Mouse (Mus musculus) left cerebral cortex, adult 2 months (tissue): ENCODE measurements at regions not wholly inside any gene's neighbourhood (a gene's known extent, or its start where the extent isn't known, plus 50 kb on each side); places are given as distances from the start of the nearest gene placed in this dataset.

ENCODE experiments used
- DNase-seq, 2 experiments: peaks; one replicate each; pipeline ENCODE4 v3.0.0; 2021 to 2022; ENCODE audit warnings: low spot score in 2 of 2, mixed read lengths in 1 of 2; ENCODE audit errors: extremely low spot score in 1 of 2
- H3K27ac ChIP-seq: fragments of 200-600 bp; 2 replicates; pipeline ENCODE4 v1.8.1; 2022
- H3K4me3 ChIP-seq: fragments of 200-600 bp; 2 replicates; pipeline ENCODE4 v1.8.1; 2022
- CTCF ChIP-seq: fragments of 200-600 bp; IDR thresholded peaks from 2 replicates; pipeline ENCODE4 v1.8.1; 2022; ENCODE audit warnings: antibody characterized with exemption, mild to moderate bottlenecking, moderate library complexity
- intact Hi-C: fragments of 180-260 bp; cut with DNase I; formaldehyde crosslinking; loops from one replicate; pipeline ENCODE4 v1.15.1; 2025

- no peak overlapping the region for H3K4me3 ChIP-seq
- intact Hi-C loops: no loop called here
- TF ChIP-seq CTCF: no peak
- no peak overlapping the region for H3K27ac ChIP-seq
- no peak for DNase-seq
Observed at GRCm38 (mm10) chr9:30810290-30810689, 112.0 kb downstream of the Adamts15 start.

- no peak overlapping the region for H3K27ac ChIP-seq
- no peak for TF ChIP-seq CTCF
- intact Hi-C loops: no loop called here
- no peak overlapping the region for H3K4me3 ChIP-seq
- no peak for DNase-seq
Observed at GRCm38 (mm10) chr9:30808863-30809491, 113.3 kb downstream of the Adamts15 start.

- no peak for TF ChIP-seq CTCF
- DNase-seq: no peak
- intact Hi-C loops: no loop called here
- no peak overlapping the region for H3K4me3 ChIP-seq
- H3K27ac ChIP-seq: no peak overlapping the region
Observed at GRCm38 (mm10) chr9:30803755-30804532, 118.3 kb downstream of the Adamts15 start.

GRCm38 (mm10) chr9:30802826-30803225 is 119.4 kb downstream of the Adamts15 start:
- TF ChIP-seq CTCF: no peak
- Histone ChIP-seq H3K4me3 (no peak overlapping the region), H3K27ac (no peak overlapping the region)
- intact Hi-C loops: no loop called here
- DNase-seq: no peak

- Histone ChIP-seq H3K27ac (no peak overlapping the region), H3K4me3 (no peak overlapping the region)
- no peak for TF ChIP-seq CTCF
- DNase-seq: no peak
- intact Hi-C loops: no loop called here
Observed at GRCm38 (mm10) chr9:30794701-30795407, 127.4 kb downstream of the Adamts15 start.

GRCm38 (mm10) chr9:30781221-30781620 is 141.0 kb downstream of the Adamts15 start:
- no peak for DNase-seq
- no peak for TF ChIP-seq CTCF
- Histone ChIP-seq H3K27ac (no peak overlapping the region), H3K4me3 (no peak overlapping the region)
- intact Hi-C loops: no loop called here

- DNase-seq: no peak
- intact Hi-C loops: no loop called here
- Histone ChIP-seq H3K4me3 (no peak overlapping the region), H3K27ac (no peak overlapping the region)
- no peak for TF ChIP-seq CTCF
Observed at GRCm38 (mm10) chr9:30777816-30778215, 144.4 kb downstream of the Adamts15 start.

- H3K4me3 ChIP-seq: no peak overlapping the region
- intact Hi-C loops: no loop called here
- TF ChIP-seq CTCF: no peak
- no peak for DNase-seq
- H3K27ac ChIP-seq: no peak overlapping the region
Observed at GRCm38 (mm10) chr9:30775161-30775560, 147.1 kb downstream of the Adamts15 start.

- TF ChIP-seq CTCF: no peak
- H3K27ac ChIP-seq: no peak overlapping the region
- intact Hi-C loops: no loop called here
- no peak overlapping the region for H3K4me3 ChIP-seq
- no peak for DNase-seq
Observed at GRCm38 (mm10) chr9:30772456-30772855, 149.8 kb downstream of the Adamts15 start.

- intact Hi-C loops: no loop called here
- Histone ChIP-seq H3K4me3 (no peak overlapping the region), H3K27ac (no peak overlapping the region)
- no peak for TF ChIP-seq CTCF
- DNase-seq: no peak
Observed at GRCm38 (mm10) chr9:30770436-30771173, 151.6 kb downstream of the Adamts15 start.

- no peak for DNase-seq
- H3K4me3 ChIP-seq: no peak overlapping the region
- intact Hi-C loops: no loop called here
- no peak overlapping the region for H3K27ac ChIP-seq
- no peak for TF ChIP-seq CTCF
Observed at GRCm38 (mm10) chr9:30769435-30769729, 152.9 kb downstream of the Adamts15 start.
